Mouse (Mus musculus): Measurements from ENCODE around the gene Rbfox1.

The Rbfox1 gene

DNA sequence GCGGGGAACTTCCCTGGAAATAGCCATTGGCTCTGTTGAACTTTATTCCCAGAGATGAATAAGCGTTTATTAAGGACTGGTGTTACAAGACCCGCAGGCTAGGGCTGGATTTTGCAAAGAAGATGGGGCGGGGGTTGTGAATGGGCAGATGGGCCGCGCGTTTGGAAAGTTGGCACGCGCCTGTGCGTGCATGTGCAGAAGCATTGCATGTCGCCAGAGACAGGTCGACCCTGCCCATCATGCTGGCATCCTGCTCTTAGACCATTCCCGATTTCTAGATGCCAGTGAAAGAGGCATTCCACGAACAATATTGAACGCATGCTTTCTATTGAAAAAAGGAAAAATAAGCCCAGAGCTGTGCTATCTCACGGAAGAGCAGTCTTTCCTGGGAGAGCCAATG, 464.2 kb downstream of the Rbfox1 start:
- DNase-seq (ENCODE audit: low read depth, low spot score): no peak

DNA sequence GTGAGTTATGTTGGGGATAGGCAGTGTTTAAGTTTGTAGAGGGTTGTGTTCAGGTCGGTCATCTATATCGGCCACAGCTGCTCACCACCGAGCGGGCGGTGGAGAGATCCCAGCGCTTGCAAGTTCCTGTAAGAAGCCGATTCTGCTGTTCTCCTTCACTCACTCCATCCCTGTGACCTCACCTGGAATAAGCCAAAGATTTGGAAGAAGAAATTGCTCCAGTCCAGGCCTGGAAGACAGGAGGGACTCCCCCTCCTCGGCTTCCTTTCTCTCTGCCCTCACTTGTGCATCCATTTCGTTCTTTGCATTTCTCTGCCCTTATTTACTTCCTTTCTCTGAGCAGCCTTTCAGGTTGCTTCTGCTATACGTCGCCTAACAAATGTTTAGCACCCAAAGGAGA, 465.1 kb downstream of the Rbfox1 start:
- DNase-seq (ENCODE audit: low read depth, low spot score): no peak

DNA sequence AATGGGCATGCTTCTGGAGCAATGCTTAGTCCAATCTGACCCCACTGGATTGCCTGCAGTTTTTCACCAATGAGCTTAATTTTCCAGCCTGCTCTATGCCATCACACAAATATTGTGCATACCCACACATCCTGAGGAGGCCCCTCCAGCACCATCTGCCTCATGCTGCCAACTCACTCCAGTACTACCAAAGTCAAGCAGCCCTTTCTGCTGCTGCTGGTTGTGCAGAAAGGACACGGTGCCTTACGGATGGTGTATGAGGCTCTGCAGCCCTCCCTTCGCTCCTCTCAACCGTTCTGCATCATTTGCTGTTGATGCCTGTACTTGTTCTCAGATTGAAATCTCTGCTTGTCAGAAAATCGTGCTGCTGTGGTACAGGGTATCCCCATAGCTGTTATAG, 468.0 kb downstream of the Rbfox1 start:
- no peak for DNase-seq (ENCODE audit: low read depth, low spot score)

DNA sequence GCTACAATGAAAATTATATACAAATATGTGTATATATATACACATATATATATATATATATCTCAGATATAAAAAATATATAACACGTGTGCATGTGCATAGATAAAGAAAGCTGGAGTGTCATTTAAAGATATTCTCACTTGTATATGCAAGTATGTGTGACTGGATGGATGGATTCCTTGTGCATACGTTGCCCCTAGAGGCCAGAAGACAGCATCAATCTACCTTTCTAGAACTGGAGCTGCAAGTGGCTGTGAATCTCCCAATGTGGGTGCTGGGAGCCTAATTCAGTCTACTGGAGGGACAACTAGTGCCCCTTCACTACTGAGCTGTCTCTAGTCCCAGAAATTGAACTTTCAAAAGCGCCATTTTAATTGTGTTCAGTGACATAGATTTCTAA, 471.8 kb downstream of the Rbfox1 start:
- DNase-seq (ENCODE audit: low read depth, low spot score): no peak

DNA sequence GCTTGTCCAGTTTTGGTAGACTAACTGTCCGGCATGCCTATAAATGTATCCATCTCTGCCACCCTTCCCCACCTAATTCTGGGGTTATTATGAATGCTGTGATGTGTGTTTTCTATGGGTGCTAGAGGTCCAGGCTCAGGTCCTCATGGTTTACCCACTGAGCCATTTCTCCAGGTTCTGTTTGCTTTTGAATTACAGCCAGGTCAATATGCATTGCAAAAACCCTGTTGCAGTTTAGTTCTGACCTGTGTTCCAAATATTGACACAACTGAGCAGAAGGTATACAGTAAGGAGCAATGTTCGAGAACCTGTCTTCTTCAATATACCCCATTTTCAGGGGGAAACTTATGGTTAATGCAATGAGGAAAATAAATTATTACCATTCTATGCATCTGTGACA, 480.6 kb downstream of the Rbfox1 start:
- DNase-seq (ENCODE audit: low read depth, low spot score): no peak

DNA sequence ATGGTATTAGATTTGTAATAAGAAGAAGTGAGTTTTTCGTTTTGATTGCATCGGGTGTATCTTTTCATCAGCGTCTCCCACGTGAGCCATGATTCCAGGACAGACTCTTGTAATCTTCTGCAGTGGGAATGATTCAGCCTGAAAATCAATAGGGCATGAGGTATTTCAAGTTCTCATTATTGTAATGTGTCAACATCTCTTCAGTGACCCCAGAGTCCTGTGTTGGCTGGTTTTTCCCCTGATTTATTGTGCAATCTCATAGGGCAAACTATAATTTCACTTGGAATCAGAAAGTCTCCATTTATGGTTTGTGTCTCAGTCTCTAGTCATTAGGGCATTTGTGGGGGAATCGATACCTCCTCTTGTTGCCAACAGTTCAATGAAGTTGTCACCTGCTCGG, 481.5 kb downstream of the Rbfox1 start:
- no peak for DNase-seq (ENCODE audit: low read depth, low spot score)

DNA sequence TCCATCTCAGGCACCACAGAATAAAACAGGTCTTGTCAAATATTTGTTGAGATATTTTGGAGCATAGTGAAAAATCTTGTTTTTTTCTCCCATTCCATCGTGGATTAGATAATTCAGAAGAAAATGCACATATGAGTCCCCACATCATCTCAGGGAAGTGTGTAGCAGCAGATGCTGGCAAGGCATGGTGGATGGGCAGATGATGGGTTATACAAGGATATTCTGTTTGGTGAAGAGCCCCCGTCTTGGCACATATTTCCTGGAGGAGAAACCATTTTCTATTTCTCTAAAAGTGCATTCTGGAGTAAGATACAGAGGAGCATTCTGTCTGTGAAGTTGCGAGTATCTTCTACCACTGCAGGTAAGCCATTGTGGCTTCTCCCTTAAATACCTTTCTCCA, 495.8 kb downstream of the Rbfox1 start:
- DNase-seq (ENCODE audit: low read depth, low spot score): no peak

DNA sequence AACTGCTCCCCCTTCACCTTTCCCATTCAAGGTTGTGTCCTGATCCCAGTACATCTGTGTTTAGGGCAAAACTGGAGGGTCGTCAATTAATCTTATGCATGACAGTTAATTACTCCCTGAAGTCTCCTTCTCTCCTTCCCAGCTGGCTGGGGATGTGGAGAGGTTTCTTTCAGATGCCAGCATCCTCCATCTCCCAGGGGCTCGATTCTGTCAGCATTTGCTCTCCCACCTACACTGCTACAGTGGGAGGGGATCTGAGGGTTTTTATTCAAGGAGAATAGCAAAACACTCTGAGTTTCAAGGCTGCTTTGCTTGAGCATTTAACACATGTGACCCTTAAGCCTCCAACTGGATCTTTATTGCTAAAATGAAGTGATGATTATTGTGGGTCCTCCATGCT, 496.4 kb downstream of the Rbfox1 start:
- DNase-seq (ENCODE audit: low read depth, low spot score): peak; percentile 8

DNA sequence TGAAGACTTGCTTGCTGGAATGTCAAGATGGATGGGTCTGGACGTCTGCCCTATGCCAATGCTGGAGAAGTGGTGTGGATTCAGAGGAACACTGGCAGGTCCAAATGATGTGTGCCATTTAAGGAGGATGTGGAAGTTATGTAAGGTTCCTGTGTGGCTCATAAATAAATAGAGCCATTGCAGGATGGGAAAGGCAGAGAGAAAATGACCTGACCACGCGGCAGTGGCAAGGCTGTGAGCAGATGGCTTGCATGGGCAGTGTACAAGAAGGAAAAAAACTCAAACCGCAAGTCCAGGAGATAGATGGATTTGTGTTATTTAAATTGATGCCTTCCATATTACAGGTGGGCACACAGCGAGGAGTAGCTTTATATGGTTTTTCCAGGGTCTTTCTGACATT, 497.6 kb downstream of the Rbfox1 start:
- DNase-seq (ENCODE audit: low read depth, low spot score): no peak

DNA sequence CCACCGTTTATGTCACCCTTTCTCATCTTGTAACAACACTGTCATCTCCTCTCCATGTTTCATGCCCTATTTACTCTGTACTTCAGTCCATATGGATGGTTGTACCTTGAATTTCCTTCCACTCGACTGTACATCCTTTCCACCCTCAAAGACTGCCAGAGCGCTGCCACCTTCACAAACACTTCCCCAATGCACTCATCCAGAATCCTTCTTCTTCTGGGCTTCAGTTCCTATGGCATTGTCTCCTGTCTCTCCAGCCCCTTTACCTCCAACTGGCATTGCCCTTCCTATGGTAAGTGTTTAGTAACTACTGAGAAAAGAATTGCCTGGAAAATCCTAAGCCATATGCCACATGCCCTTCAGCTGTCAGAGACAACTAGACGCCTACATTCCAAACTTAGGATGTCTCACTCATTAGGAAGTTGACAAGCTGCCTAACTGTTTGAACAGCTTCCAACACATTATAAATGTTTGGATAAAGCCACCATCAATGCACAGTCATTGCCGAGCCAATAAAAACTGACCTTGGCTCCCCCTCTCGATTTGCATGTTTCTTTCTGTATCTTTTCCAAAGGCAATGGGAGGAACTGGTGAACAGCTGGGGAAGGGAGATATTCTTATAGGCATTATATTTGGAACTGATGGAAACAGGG, 505.2 kb downstream of the Rbfox1 start:
- DNase-seq (ENCODE audit: low read depth, low spot score): no peak

DNA sequence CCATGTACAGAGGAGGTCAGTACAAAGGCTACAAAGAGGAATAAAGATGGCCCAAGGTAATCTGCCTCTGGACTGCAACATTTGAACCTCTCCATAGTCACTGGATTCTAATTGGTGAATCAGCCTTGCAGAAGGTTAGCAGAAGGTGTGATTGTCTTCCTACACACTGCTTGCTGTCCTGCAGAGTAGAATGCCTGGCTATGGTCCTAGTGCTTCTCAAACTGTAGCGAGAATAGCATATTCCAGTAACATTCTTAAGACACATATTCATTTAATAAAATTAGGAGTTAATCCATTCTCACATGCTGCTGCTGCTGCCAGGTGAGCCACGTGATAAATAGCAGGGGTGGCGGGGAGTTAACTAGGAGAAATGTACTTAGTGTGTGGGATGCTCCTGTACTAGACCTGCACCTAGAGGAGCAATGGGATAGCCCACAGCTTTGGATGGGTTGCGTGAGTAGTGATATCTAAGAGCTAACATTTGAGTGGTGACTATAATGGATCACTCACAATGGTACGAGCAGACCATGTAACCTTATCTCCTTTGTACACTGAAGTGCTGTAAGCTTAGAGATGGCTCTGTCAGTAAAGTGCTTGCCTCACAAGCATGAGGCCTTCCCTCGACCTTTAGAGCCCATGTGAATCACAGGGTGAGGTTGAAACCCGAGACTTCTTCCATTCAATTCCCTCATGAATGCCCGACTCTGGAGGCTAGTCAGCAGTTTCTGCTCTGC, 511.7 kb downstream of the Rbfox1 start:
- DNase-seq (ENCODE audit: low read depth, low spot score): no peak

DNA sequence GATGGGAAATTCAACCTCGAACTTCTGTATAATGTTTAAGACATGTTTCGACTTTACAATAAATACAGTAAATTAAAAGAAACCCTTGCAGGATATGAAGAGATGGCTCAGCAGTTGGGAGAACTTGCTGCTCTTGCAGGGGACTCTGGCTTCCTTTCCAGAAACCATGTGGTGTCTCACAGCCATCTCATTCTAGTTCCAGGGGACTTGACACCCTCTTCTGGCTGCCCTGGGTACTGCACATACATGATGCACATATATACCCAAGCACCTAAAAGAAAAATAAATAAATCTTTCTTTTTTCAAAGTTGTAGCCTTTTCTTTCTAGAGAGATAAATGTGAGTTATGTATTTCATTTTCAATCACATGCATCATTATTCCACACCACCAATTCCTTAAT, 512.5 kb downstream of the Rbfox1 start:
- DNase-seq (ENCODE audit: low read depth, low spot score): no peak

DNA sequence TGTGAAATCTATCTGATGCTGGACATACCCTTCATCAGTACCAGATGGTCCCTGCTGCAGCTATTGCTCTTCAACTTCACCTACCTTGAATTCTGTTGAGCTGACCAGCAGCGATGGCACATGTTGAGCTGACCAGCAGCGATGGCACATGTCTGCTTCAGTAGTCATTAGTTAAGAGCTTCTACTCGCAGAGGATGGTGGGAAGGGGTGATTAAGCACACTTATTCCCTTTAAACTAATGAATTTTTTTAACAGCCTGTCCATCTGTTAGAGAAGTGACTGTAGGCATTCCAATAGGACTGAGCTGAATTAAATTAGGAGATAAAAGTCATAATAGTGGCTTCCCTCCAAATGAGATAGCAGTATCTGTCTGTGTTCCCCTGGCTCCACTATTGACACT, 517.7 kb downstream of the Rbfox1 start:
- DNase-seq (ENCODE audit: low read depth, low spot score): no peak

DNA sequence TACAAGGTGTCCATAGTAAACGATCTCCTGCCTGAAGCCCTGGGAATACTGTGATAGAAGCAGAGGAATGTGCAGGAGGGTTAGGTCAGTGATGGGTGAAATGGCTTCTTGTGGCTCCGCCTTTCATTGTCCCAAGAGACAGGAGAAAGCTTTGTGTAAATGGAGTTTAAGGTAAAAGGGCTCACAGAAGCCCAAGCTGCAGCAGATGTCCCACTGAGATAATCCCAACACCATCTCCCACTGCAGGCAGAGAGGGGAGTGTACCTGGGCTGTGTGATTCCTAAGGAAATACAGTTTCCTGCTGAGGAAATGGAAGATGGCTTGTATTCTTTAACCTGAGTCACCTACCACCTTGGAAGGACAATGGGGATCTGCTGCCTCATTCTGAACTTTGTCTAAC, 529.7 kb downstream of the Rbfox1 start:
- no peak for DNase-seq (ENCODE audit: low read depth, low spot score)

DNA sequence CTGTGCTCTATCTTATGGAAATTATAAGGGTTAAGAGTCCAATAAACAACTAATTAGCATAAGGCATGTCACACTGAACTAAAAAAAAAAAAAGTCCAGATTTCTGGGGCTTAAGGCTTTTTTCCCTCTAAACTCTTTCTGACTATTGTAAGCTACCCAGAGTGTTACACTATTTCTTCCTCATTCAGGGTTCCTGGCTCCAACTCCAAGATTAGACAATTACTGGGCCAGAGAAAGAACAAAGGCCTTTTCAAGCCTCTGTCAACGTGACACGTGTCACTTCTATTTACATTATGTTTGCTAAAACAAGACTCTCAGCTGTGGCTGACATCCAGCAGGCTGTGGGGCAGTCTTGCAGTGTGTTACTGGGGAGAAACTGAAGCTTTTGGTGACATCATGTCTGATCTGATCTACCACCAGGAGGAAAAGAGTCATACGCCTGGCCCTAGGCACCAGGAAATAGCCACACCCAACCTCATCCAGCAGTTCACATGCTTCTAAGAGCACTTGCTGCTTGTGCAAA, 536.5 kb downstream of the Rbfox1 start:
- DNase-seq (ENCODE audit: low read depth, low spot score): no peak

DNA sequence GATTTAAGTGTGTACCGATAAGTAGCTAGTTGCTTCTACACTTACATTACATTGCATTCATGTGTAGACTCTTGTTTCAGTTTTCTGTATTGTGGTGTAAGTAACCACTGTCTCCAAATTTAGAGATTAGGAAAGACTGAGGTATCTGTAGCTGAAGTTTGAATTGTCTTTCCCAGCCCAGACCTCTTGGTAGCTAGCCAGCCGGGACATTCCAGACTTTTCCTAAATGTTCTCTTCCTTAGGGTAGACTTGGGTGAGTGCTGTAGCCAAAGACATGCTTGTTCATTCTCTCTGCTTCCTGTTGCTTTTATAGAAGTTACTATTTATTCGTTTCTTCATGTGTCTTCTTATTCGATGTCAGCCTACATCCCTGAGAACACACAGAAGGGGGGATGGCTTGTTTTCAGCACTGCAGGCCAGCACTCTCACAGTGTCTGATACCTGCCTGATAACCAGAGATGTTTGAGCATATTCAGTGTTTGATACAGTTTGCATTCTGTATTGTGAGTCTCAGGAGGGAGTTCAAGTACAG, 538.8 kb downstream of the Rbfox1 start:
- DNase-seq (ENCODE audit: low read depth, low spot score): no peak

DNA sequence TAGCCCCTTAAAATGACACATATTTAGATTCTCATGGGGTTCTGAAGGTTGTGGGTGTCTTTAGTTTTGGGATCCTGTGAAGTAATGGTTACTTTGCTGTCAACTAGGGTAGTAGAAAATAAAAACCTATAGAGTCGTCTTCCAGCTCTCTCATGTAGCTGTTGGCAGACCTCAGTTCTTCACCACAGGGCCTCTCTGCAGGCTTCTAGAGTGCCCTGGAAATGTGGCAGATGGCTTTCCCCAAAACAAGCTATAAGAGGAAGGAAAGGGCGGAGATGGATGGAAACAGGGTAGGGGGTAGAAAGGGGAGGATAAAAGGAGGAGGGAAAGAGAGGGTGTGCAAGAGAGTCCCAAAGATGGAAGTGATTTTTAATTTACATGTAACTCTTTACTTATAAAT, 539.6 kb downstream of the Rbfox1 start:
- no peak for DNase-seq (ENCODE audit: low read depth, low spot score)

DNA sequence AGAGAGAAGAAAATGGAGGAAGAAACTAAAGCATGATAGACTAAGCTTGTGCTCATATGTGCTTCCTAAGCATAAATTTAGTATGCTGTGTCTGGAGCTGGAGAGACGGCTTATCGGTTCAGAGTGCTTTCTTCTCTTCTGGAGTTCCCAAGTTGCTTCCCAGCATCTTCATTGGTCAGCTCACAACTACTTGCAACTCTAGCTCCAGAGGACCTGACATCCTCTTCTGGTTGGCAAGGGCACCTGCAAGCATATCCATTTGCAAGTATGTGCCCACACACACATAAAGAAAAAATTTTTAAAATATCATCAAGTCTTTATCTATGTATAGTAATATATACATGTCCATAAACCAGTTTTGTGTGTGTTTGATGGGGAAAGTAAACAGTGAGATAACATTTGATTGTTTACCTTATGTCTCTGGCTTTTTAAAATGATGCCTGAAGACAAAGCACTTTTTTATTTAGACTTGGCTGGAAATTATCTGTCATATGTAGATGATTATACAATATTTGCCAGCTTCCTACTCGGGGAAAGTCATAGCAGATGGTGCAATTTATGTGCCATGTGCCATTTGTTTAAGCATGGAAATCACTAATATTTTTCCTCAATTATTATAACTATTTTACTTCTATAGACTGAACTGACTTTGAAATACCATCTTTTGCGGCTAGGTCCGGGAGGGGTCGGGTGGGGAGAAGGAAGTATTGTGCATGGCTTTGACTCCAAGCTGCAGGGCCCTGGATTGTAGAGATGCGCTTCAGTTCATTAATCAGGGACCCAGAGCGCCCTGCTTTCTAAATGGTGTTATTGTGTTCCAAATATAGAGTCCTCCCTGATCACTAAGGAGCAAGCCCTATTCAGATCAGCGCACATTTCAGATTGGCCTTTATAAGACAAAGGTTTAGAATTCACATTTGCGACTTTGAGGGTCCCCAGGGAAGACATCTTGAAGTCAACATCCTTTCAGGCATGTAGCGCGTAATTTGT, 542.4 kb downstream of the Rbfox1 start:
- DNase-seq (ENCODE audit: low read depth, low spot score): no peak

DNA sequence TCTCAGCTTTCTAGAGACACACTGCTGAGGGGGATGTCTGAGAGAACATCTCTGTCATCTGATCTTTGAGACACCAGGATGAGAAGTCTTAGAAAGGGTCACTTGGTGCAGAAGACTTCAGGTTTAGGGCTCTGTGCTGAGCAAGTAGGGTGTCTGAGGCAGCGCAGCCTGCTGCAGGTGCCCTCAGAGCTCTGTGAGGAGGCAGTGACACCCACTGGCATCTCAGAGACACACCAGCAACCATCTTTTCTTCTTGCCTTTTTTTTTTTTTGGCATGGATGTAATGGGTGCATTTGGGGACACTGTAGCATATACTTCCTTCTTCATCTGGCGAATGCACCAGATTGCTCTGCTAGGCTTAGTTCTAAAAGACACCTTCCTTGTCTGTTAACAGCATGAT, 545.8 kb downstream of the Rbfox1 start:
- no peak for DNase-seq (ENCODE audit: low read depth, low spot score)

DNA sequence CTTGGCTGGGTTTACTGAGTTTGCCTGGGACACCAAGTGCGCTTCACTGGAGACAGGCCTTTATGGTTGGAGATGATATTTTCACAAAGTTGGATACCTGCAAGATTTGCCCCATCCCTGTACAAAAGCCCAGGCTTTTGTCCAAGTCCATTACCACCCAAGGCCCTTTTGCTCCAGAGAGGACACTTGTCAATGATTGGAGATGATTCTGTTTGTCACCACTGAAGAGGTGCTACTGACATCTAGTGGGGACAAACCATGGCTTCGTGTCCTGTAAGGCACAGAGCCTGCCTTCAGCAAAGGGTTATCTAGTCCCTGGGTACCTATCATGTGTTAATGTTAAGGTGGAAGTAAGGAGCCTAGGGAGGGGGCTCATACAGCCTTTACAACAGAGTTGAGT, 551.3 kb downstream of the Rbfox1 start:
- no peak for DNase-seq (ENCODE audit: low read depth, low spot score)

DNA sequence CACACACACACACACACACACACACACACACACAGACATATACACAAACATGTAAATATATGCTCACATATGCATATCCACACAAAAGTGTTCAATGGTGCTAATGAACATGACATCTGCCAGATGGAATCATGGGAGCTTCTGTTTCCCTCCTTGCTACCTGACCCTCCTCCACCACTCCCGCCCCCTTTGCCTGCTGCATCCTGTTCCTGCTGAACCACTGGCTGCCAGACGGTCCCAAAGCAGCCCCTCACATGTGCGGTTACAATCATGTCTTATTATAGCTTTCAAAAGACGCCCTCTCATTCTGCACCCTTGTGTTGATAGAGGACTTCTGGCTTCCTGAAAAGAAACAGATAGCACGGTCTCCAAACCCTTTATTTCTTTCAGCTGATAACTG, 563.1 kb downstream of the Rbfox1 start:
- no peak for DNase-seq (ENCODE audit: low read depth, low spot score)

DNA sequence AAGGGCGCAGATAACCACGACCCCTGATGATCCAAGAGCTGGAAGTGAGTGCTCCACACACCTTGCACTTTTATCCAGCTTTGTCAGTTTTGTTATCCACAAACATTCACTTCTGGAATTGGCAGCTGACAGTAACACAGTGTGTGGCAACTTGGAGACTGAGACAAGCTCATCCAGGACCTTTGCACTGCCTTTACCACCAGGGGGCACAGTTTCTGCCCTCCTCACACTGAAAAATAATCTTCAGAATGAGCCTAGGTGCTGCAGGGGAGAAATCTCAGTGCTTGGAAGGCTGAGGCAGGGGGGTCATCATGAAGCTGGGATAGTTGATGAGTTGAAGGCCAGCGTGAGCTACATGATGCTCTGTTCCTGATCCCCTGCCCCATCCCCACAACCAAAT, 570.2 kb downstream of the Rbfox1 start:
- DNase-seq (ENCODE audit: low read depth, low spot score): no peak
